Mouse (Mus musculus): ENCODE measurements at regions not wholly inside any gene's neighbourhood (a gene's known extent, or its start where the extent isn't known, plus 50 kb on each side); places are given as distances from the start of the nearest gene placed in this dataset.
A peak's percentile ranks its signal among the peaks of the same experiment; 100 is the strongest.
"Not testable (repeated sequence)": the region's sequence is repeated elsewhere in the genome, so short reads cannot be mapped to it uniquely, and the experiment has no call there.

GRCm38 (mm10) chr1:189156906-189157305 lies 149.3 kb upstream of the Kctd3 start:
- no peak for DNase-seq (ENCODE audit: low spot score)

GRCm38 (mm10) chr1:189154376-189154775 lies 146.7 kb upstream of the Kctd3 start:
- no peak for DNase-seq (ENCODE audit: low spot score)

GRCm38 (mm10) chr1:189153150-189153549 lies 145.5 kb upstream of the Kctd3 start:
- DNase-seq (ENCODE audit: low spot score): no peak

DNA sequence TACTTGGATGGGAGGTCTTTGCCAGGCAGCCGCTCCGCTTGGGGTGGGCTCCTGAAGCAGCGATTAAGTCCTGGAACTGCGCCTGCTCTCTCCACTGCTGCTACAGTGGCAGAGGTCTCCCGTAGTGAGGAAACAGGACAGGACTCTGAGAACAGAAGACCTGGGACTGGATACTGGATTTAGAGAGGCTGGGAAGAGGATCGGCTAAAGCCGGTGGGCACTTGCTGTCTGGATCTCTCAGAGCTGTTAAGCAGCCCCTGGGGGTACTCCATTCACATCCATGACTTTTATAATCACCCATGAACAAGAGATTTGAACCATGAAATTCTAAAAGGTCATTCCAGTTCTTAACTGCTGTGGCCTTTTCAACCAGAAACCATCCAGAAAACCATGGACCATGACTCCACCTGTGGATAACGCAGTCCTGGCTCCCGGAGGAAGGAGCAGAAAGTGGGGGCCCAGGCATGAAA lies 135.4 kb upstream of the Kctd3 start:
- no peak for DNase-seq (ENCODE audit: low spot score)

GRCm38 (mm10) chr1:189142551-189142950 lies 134.9 kb upstream of the Kctd3 start:
- no peak for DNase-seq (ENCODE audit: low spot score)

- DNase-seq (ENCODE audit: low spot score): no peak
These were observed 134.1 kb upstream of the Kctd3 start for GRCm38 (mm10) chr1:189141694-189142093.

GRCm38 (mm10) chr1:189136731-189137385 lies 129.2 kb upstream of the Kctd3 start:
- DNase-seq (ENCODE audit: low spot score): peak; percentile 2

DNA sequence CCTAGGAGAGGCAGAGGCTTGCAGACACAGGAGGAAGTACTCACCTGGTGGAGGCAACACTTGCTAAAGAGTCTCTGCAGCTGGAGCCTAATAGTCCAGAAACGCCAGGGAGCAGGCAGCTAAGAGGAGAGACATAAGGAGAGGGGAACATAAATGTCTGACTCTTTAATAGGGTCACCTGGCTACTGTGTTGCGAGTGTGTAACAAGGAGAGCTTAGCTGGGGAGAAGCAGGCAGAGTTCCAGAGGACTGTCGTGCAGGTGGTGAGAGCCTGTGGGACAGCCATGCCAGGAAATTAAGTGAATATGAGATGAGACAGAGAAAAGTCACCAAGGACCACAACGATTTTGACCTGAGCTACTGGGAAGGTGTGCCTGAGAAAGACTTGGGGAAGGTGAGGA lies 128.2 kb upstream of the Kctd3 start:
- DNase-seq (ENCODE audit: low spot score): peak; percentile 4

- DNase-seq (ENCODE audit: low spot score): peak; percentile 1
These were observed 121.1 kb upstream of the Kctd3 start for GRCm38 (mm10) chr1:189128706-189129105.

- not testable (repeated sequence) for DNase-seq (ENCODE audit: low spot score)
These were observed 120.6 kb upstream of the Kctd3 start for GRCm38 (mm10) chr1:189128246-189128645.

GRCm38 (mm10) chr1:189127367-189127766 lies 119.7 kb upstream of the Kctd3 start:
- DNase-seq (ENCODE audit: low spot score): peak; percentile 2

GRCm38 (mm10) chr1:189119941-189120735 lies 112.5 kb upstream of the Kctd3 start:
- DNase-seq (ENCODE audit: low spot score): no peak

DNA sequence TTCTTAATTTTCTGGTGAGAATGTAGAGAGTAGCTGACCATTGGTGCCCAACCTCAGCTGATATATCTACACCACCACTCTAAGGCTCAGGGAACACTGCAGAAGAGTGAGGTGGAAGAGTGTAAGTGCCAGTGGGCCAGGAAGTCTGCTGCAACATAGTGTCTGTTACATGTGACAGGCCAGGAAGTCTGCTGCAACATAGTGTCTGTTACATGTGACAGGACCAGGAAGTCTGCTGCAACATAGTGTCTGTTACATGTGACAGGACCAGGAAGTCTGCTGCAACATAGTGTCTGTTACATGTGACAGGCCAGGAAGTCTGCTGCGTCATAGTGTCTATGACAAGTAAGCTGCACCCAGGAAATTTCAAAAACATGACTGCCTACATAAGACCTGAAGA lies 111.4 kb upstream of the Kctd3 start:
- DNase-seq (ENCODE audit: low spot score): not testable (repeated sequence)

- DNase-seq (ENCODE audit: low spot score): no peak
These were observed 110.9 kb upstream of the Kctd3 start for GRCm38 (mm10) chr1:189118582-189118981.

GRCm38 (mm10) chr1:189115914-189116313 lies 108.3 kb upstream of the Kctd3 start:
- no peak for DNase-seq (ENCODE audit: low spot score)

DNA sequence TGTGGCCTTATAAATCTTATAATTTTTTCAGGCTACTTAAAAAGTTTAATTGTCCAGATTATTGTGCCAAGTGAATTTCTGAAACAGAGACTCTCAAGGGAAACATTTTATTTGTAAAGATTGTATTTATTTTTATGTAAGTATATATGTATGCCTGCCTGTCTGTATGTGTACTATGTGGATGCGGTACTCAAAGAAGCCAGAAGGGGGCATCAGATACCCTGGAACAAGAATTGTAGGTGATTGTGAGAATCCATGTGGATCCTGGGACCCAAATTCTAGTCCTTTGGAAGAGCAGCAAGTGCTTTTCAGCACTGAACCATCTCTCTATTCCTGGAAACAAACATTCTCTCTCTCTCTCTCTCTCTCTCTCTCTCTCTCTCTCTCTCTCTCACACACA lies 107.6 kb upstream of the Kctd3 start:
- DNase-seq (ENCODE audit: low spot score): no peak

GRCm38 (mm10) chr1:189108260-189109035 lies 100.8 kb upstream of the Kctd3 start:
- no peak for DNase-seq (ENCODE audit: low spot score)

DNA sequence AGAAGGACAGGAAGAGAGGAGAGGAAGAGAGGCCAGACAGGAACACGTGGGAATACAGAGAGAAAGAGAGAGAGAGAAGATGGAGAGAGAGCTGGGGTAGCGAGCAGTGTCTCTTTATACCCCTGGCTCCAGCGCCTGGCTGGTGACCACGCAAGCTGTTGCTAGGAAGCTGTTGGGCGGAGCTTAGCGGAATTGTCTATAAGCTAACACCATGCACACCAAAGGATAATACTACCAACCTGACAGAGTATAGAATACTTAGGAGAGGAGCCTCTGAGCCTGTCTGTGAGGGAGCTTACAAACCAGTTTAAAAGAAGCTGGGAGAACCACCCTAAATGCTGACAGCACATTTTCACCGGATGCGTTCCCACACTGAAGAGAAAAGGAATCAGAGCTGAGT lies 100.2 kb upstream of the Kctd3 start:
- no peak for DNase-seq (ENCODE audit: low spot score)

DNA sequence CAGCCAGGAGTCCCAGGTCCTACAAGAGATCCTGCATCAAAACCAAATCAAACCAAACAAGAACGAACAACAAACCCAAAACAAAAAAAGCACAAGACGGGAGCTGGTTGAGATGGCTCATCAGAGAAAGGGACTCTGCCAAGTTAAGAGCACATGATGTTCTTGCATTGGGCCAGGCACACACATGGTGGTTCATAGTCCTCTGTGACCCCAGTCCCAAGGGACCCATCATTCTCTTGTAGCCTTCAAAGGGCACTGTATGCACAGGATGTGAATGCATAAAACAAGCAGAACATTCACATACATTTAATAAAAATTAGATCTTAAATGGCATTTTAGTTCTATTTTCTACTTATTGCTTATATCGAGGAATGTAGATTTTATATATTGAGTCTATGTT lies 99.5 kb upstream of the Kctd3 start:
- DNase-seq (ENCODE audit: low spot score): no peak

- DNase-seq (ENCODE audit: low spot score): no peak
These were observed 97.6 kb upstream of the Kctd3 start for GRCm38 (mm10) chr1:189105276-189105675.

GRCm38 (mm10) chr1:189102781-189103180 lies 95.1 kb upstream of the Kctd3 start:
- DNase-seq (ENCODE audit: low spot score): no peak

DNA sequence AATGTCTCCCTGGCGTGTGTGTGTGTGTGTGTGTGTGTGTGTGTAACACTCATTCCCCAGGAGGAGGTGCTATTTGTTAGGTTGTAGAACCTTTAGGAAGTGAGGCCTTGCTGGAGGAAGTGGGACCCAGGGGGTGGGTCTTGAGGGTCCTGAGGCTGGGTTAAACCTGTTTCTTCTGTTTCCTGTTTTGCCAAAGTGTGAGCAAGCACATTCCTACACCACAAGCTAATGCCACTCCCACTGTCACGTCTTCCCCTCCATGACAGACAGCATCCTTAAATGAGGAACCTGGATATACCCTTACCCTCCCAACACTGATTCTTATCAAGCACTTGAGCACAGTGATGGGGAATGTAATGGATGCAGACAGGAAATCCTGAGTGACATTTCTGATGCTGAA lies 91.5 kb upstream of the Kctd3 start:
- DNase-seq (ENCODE audit: low spot score): no peak

DNA sequence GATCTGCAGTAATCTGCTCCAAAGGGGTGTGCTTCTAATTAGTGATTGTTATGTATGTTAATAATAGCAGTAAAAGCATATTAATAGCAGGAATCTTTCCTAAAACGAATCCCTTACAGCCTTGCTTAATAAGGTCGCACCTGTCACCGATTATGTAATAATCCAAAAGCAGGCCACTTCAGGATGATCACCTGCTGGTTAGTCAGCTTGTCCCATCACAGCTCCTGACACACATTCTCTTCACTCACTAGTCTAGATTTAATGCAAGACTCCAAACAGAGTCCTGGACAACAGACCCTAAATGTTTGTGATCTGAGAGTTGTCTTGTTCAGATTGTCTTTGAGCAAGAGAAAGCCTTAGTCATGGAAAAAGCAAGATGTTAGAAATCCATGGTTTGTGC lies 85.2 kb upstream of the Kctd3 start:
- no peak for DNase-seq (ENCODE audit: low spot score)

All from MN1 (cell line).